Mouse (Mus musculus): ENCODE results near the gene 6030458C11Rik. TPM values are rescaled to one million over a fixed set of nuclear protein-coding genes. Genes with fewer than 3 reads are reported as not detected.

The 6030458C11Rik gene
- total and polyA plus RNA-seq, 2 experiments from 2014 or later, result 21.1 to 21.3 TPM

DNA sequence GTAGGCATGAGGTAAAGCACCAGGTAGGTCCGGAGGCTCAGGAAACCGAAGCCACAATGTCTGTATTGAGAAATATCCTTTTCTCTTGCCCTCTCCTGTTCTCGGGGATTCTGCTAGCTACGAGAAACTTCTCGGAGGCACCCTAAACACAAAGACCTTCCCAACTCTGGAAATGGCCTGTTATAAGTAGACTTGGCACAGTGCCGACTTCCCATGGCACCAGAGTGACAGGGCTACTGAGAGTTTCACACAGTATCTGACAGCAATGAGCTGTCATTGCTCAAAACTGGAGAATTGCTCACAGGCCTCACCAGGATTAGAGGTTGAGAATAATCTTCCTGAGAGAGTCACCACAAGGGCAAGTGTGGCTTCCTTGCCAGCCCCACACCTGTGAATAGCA is 63.7 kb downstream of the 6030458C11Rik start:
- no peak for TF ChIP-seq CTCF (IDR thresholded peaks at IDR 0.05; ENCODE audit: low read depth)
- WGBS, result 62% methylated on average over 6 of the region's 6 CpGs
- no peaks in the 10 kb centered on the region for H3K9me3 ChIP-seq (ENCODE audit: low read length)
- no peaks in the 10 kb centered on the region for H3K4me1 ChIP-seq (ENCODE audit: insufficient read depth, low read length)
- no peak overlapping the region for H3K4me2 ChIP-seq (ENCODE audit: low read depth, low read length)
- no peak overlapping the region for H3K4me3 ChIP-seq (ENCODE audit: low read length)
- H3K27me3 ChIP-seq (ENCODE audit: insufficient read depth, low read length), result no peaks in the 10 kb centered on the region
- DNase-seq (ENCODE audit: low spot score) (no peak), ATAC-seq (no peak)
- no peak overlapping the region for H3K9ac ChIP-seq (replicated peaks; ENCODE audit: low read length)
- no peak overlapping the region for H3K27ac ChIP-seq
- no peaks in the 10 kb centered on the region for H3K36me3 ChIP-seq (ENCODE audit: insufficient read depth, low read length)

DNA sequence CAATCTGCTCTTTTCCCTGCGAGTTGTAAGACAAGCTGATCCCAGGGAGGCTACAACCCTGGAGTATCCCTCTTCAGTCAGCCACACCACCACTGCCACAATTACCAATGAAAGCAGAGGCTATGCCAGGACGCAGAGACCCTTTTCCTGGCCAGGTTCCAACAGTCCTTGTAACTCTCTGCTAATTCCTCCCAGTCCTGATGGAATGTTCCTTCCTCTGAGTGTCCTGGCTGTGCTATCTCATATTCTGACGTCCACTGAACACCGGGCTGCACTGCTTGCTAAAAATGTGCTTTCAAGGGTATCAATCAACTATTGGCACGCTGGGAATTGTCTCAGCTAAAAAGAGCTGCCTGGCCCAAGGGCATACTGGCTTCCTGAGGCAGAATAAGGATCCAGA is 66.0 kb downstream of the 6030458C11Rik start:
- Histone ChIP-seq H3K36me3 (ENCODE audit: insufficient read depth, low read length) (no peaks in the 10 kb centered on the region), H3K9ac (replicated peaks; ENCODE audit: low read length) (no peak overlapping the region), H3K9me3 (ENCODE audit: low read length) (no peaks in the 10 kb centered on the region), H3K4me2 (ENCODE audit: low read depth, low read length) (no peak overlapping the region), H3K27ac (no peak overlapping the region), H3K4me1 (ENCODE audit: insufficient read depth, low read length) (no peaks in the 10 kb centered on the region; the same call in 1 of the 2 replicates), H3K4me3 (ENCODE audit: low read length) (no peak overlapping the region), H3K27me3 (ENCODE audit: insufficient read depth, low read length) (no peaks in the 10 kb centered on the region)
- WGBS, result 32% methylated on average over 5 of the region's 5 CpGs
- no peak for ATAC-seq
- peak; percentile 42 for DNase-seq (ENCODE audit: low spot score)
- no peak for TF ChIP-seq CTCF (IDR thresholded peaks at IDR 0.05; ENCODE audit: low read depth)

Small RNA genes within 50 kb of the gene (microRNA-seq; reads per million reads assigned to microRNA genes)
- 0 reads per million in 2 experiments for gene Gm47288

Other genes starting within 250 kb of the 6030458C11Rik start
- gene Pdzd2, start 84.7 kb downstream of the 6030458C11Rik start, total RNA-seq (2014; rRNA removed), result 28.5 and 40.6 TPM in 2 replicates
- 15.4 and 15.9 TPM in 2 replicates for gene Pdzd2, start 84.7 kb downstream of the 6030458C11Rik start, polyA plus RNA-seq (2015; fragmentation: Nextera tagmentation; extraction: Ambion mirVana)
- gene Drosha, start 166 bp upstream of the 6030458C11Rik start, total RNA-seq (2014; rRNA removed), result 34.0 and 38.2 TPM in 2 replicates
- gene Drosha, start 166 bp upstream of the 6030458C11Rik start, polyA plus RNA-seq (2015; fragmentation: Nextera tagmentation; extraction: Ambion mirVana), result 32.3 and 33.7 TPM in 2 replicates

All from hindbrain, postnatal 0 days (tissue).